8 mouse cellular contexts compared by ENCODE assay signal in the genomic region with DNA sequence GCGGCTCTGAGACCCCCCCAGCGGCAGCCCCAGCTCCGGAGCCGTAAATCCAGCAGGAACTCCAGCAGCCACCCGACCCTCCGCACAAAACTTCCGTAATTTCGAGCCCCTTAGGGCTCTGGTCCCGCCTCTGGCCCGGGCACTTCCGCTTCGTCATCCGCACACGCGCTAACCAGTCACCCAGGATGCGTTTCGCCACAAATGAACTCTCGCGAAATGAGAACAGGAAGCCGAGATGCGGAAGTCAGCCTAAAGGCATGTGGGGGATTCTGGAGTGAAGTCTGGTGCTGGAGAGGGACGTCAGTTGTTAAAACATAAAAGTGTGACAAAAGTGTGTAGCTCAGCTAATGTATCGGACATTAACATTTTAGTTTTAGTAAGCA. TPM values are rescaled to one million over a fixed set of nuclear protein-coding genes. Genes with fewer than 3 reads are reported as not detected.
A peak's percentile ranks its signal among the peaks of the same experiment; 100 is the strongest.
DNase-seq lines count a peak whose midpoint lies in the region; ATAC-seq and TF ChIP-seq lines count a peak whose summit lies in the region.

Gene Vps4b (minus strand): TSS at position 187 of the 383 bp plus-strand sequence.

- H3K36me3 ChIP-seq in embryonic facial prominence, embryonic 15.5 days = no peaks in the 10 kb centered on the region
- H3K36me3 ChIP-seq in limb, embryonic 14.5 days (ENCODE audit: control insufficient read depth, insufficient read depth, low read length) = 0 out of 2 replicates have a peak, but pooled peaks cover 4% of the 10 kb centered on the region
- no peaks in the 10 kb centered on the region for H3K36me3 ChIP-seq in midbrain, postnatal 0 days (ENCODE audit: insufficient read depth, low read length)

- DNase-seq in 416B (ENCODE audit: low read depth) = peak; percentile 98
- peak; percentile 95 for DNase-seq in heart, adult 8-10 months (ENCODE audit: low spot score)
- peak; percentile 95 for DNase-seq in kidney, adult 9 months
- peak; percentile 97 for DNase-seq in limb, embryonic 14.5 days (ENCODE audit: low spot score)
- DNase-seq in midbrain, postnatal 0 days (ENCODE audit: low spot score) = peak; percentile 97
- peak; percentile 73 to 85 for DNase-seq in spleen, postnatal 14 days (ENCODE audit: low spot score in 2 of 2)

- H3K27me3 ChIP-seq in embryonic facial prominence, embryonic 15.5 days = no peaks in the 10 kb centered on the region
- H3K27me3 ChIP-seq in limb, embryonic 14.5 days (ENCODE audit: control insufficient read depth, insufficient read depth, low read length) = no peaks in the 10 kb centered on the region
- H3K27me3 ChIP-seq in midbrain, postnatal 0 days (ENCODE audit: insufficient read depth, low read length) = no peaks in the 10 kb centered on the region

- peak; percentile 49; the same call in 1 of the 2 replicates for TF ChIP-seq POLR2A in bone marrow, adult 2 months (IDR thresholded peaks at IDR 0.05; ENCODE audit: borderline replicate concordance, control insufficient read depth, low read depth, low read length)
- TF ChIP-seq POLR2A in limb, embryonic 14.5 days (IDR thresholded peaks at IDR 0.05; ENCODE audit: borderline replicate concordance, extremely low read depth, insufficient read depth, insufficient read length) = peak; percentile 74; the same call in 1 of the 2 replicates

- H3K27ac ChIP-seq in bone marrow, adult 2 months (ENCODE audit: control insufficient read depth, insufficient read depth, low read depth, low read length, poor library complexity) = peak within 1 kb of the TSS; percentile 87
- peak within 1 kb of the TSS; percentile 96 for H3K27ac ChIP-seq in embryonic facial prominence, embryonic 15.5 days (replicated peaks)
- H3K27ac ChIP-seq in limb, embryonic 14.5 days (replicated peaks; ENCODE audit: low read depth, low read length) = peak within 1 kb of the TSS; percentile 93
- peak within 1 kb of the TSS; percentile 71 for H3K27ac ChIP-seq in midbrain, postnatal 0 days (ENCODE audit: low read depth, low read length)

- no peaks in the 10 kb centered on the region for H3K4me1 ChIP-seq in bone marrow, adult 2 months (ENCODE audit: control insufficient read depth, insufficient read depth, low read length)
- H3K4me1 ChIP-seq in embryonic facial prominence, embryonic 15.5 days = peaks cover 4% of the 10 kb centered on the region
- H3K4me1 ChIP-seq in limb, embryonic 14.5 days (ENCODE audit: control insufficient read depth, insufficient read depth, low read length) = peaks cover 8% of the 10 kb centered on the region; the same call in 1 of the 2 replicates
- H3K4me1 ChIP-seq in midbrain, postnatal 0 days (ENCODE audit: insufficient read depth, low read length) = peaks cover 3% of the 10 kb centered on the region; the same call in 1 of the 2 replicates

- no peak for TF ChIP-seq CTCF in bone marrow, adult 2 months (IDR thresholded peaks at IDR 0.05; ENCODE audit: control insufficient read depth, insufficient read depth, low read length)
- no peak for TF ChIP-seq CTCF in midbrain, postnatal 0 days (IDR thresholded peaks at IDR 0.05)

- H3K9ac ChIP-seq in embryonic facial prominence, embryonic 15.5 days = peak within 1 kb of the TSS; percentile 99
- H3K9ac ChIP-seq in limb, embryonic 14.5 days (ENCODE audit: low read depth, low read length, severe bottlenecking) = peak within 1 kb of the TSS; percentile 97
- peak within 1 kb of the TSS; percentile 88 for H3K9ac ChIP-seq in midbrain, postnatal 0 days (replicated peaks; ENCODE audit: low read length, poor library complexity, severe bottlenecking)

- H3K9me3 ChIP-seq in embryonic facial prominence, embryonic 15.5 days (replicated peaks) = no peaks in the 10 kb centered on the region
- no peaks in the 10 kb centered on the region for H3K9me3 ChIP-seq in limb, embryonic 14.5 days (ENCODE audit: control insufficient read depth, low read length)
- H3K9me3 ChIP-seq in midbrain, postnatal 0 days (ENCODE audit: low read length) = no peaks in the 10 kb centered on the region

- peak within 1 kb of the TSS; percentile 87 for H3K4me3 ChIP-seq in bone marrow, adult 2 months (replicated peaks; ENCODE audit: control insufficient read depth, low read depth, low read length)
- peak within 1 kb of the TSS; percentile 98 for H3K4me3 ChIP-seq in embryonic facial prominence, embryonic 15.5 days (replicated peaks)
- H3K4me3 ChIP-seq in limb, embryonic 14.5 days (replicated peaks; ENCODE audit: low read length) = peak within 1 kb of the TSS; percentile 100
- peak within 1 kb of the TSS; percentile 89 for H3K4me3 ChIP-seq in midbrain, postnatal 0 days (ENCODE audit: low read depth, low read length)

- ATAC-seq in embryonic facial prominence, embryonic 15.5 days (ENCODE audit: insufficient number of reproducible peaks, low FRiP score, low TSS enrichment, low read depth) = peak; percentile 99
- ATAC-seq in limb, embryonic 14.5 days (ENCODE audit: low FRiP score, low read depth) = peak; percentile 99
- ATAC-seq in midbrain, postnatal 0 days (ENCODE audit: low FRiP score) = peak; percentile 99

- WGBS in bone marrow, adult 2 months = under 1% methylated on average over 23 of the region's 23 CpGs
- under 1% methylated on average over 23 of the region's 23 CpGs for WGBS in embryonic facial prominence, embryonic 15.5 days
- WGBS in limb, embryonic 14.5 days = under 1% methylated on average over 20 of the region's 23 CpGs
- under 1% methylated on average over 23 of the region's 23 CpGs for WGBS in midbrain, postnatal 0 days

- peak within 1 kb of the TSS; percentile 62 for H3K4me2 ChIP-seq in embryonic facial prominence, embryonic 15.5 days (replicated peaks)
- H3K4me2 ChIP-seq in limb, embryonic 14.5 days (replicated peaks; ENCODE audit: low read depth, low read length, severe bottlenecking) = peak within 1 kb of the TSS; percentile 67
- H3K4me2 ChIP-seq in midbrain, postnatal 0 days (ENCODE audit: low read depth, low read length, poor library complexity, severe bottlenecking) = peak within 1 kb of the TSS; percentile 61

RNA-seq across cellular contexts. Expression of gene Vps4b, which starts in this region (rescaled TPM):
- polyA plus RNA-seq in bone marrow, adult 2 months (2011; ENCODE audit: insufficient read depth, insufficient read length, low replicate concordance, missing spikeins) = 12.7 and 19.0 TPM in 2 replicates
- 62.9 and 67.9 TPM in 2 replicates for polyA plus RNA-seq in embryonic facial prominence, embryonic 15.5 days (2015; fragmentation: Nextera tagmentation; extraction: Ambion mirVana)
- total RNA-seq in heart, adult 8-10 months (2022) = 10 to 100 TPM; 25.6 to 34.9 (median 29.4) TPM
- polyA plus RNA-seq in limb, embryonic 14.5 days (2012; rRNA removed) = 25.1 and 37.4 TPM in 2 replicates
- polyA plus RNA-seq in limb, embryonic 14.5 days (2014; fragmentation: Nextera tagmentation; extraction: Ambion mirVana) = 66.1 and 67.9 TPM in 2 replicates
- 20.1 and 23.9 TPM in 2 replicates for total RNA-seq in midbrain, postnatal 0 days (2014; rRNA removed)
- polyA plus RNA-seq in midbrain, postnatal 0 days (2015; fragmentation: Nextera tagmentation; extraction: Ambion mirVana) = 23.1 and 23.4 TPM in 2 replicates

Comparison
In these comparisons a context has a peak if more than half of its experiments do, and no peak if none do; other contexts are left out.
1. Peak in every context shown above with its lines: DNase-seq, ATAC-seq, H3K4me3 ChIP-seq and H3K27ac ChIP-seq.